Mouse (Mus musculus) liver, embryonic 14.5 days (tissue): ENCODE measurements around the gene Gramd1b.

Experiments used
- CTCF ChIP-seq: IDR thresholded peaks from 2 replicates; pipeline ENCODE4 v1.5.1; 2016; ENCODE audit warnings: antibody characterized with exemption, low read depth, control low read depth
- EP300 ChIP-seq: IDR thresholded peaks from 2 replicates; pipeline ENCODE4 v1.6.1; 2016; ENCODE audit warnings: antibody characterized with exemption, low read depth

DNA sequence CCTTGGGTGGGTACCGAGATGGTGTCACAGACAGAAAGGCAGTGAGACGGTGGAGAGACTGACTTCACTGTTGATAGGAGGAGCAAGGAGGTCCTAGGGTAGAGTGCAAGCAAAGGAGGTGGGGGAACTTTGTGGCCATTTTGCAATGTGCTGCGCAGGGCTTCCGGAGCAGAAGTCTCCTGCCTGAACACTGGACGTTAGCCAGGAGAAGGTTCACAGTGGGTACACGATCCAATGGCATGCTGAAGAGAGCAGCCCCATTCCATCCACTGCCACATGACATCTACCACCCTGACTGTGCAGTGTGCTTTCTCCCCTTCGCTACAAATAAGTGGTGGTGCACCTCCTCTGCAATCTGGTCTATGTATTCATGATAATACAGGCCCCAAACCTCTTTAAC is 258.4 kb downstream of the Gramd1b start:
- TF ChIP-seq CTCF = no peak
- no peak for TF ChIP-seq EP300
